Mouse (Mus musculus) limb, embryonic 10.5 days (tissue): ENCODE measurements around the gene Tmem208. TPM values are rescaled to one million over a fixed set of nuclear protein-coding genes. Genes with fewer than 3 reads are reported as not detected.

Source experiments
- microRNA counts: library from miRNA; unstranded; fragments of <30 nt; microRNA quantifications from one replicate; lab custom pipeline; 2017
- microRNA-seq: library from miRNA; unstranded; fragments of <30 nt; microRNA quantifications from one replicate; pipeline ENCODE4, GENCODE M21; 2017
- polyA plus RNA-seq: library from polyadenylated mRNA; unstranded; fragments of >200 nt; fragmentation: Nextera tagmentation; extraction: Ambion mirVana; gene quantifications from 2 replicates; pipeline ENCODE4 v1.2.1, GENCODE M21; 2016

The Tmem208 gene
- polyA plus RNA-seq, 1 experiment from 2014 or later = 105 TPM

MicroRNA genes within 50 kb of the gene (microRNA counts, 519-probe panel; counts per million panel counts)
- microRNA mmu-miR-328 (lab: Ali Mortazavi, UCI) = 684 counts per million, percentile 72 among the panel's probes with 10 or more counts

Small RNAs within 50 kb of the gene (microRNA-seq; reads per million reads assigned to microRNA genes)
- not detected for gene Gm27320
- gene Mir328 = 111 reads per million, percentile 49 among the genes with 10 or more reads in this experiment

Other genes with a start within 250 kb of the Tmem208 start
- not detected in 2 replicates for gene Ces3b, start 242.6 kb upstream of the Tmem208 start, polyA plus RNA-seq
- gene Ces4a, start 194.6 kb upstream of the Tmem208 start, polyA plus RNA-seq = not detected in 2 replicates
- gene Cbfb, start 155.7 kb upstream of the Tmem208 start, polyA plus RNA-seq = 64.9 and 84.6 TPM in 2 replicates
- 25.4 and 26.6 TPM in 2 replicates for gene D230025D16Rik, start 101.2 kb upstream of the Tmem208 start, polyA plus RNA-seq
- 1.4 and 1.7 TPM in 2 replicates for gene B3gnt9, start 71.2 kb upstream of the Tmem208 start, polyA plus RNA-seq
- 11.4 and 12.1 TPM in 2 replicates for gene Tradd, start 61.7 kb upstream of the Tmem208 start, polyA plus RNA-seq
- gene Fbxl8, start 61.7 kb upstream of the Tmem208 start, polyA plus RNA-seq = 0.81 and 1.1 TPM in 2 replicates
- gene Hsf4, start 56.6 kb upstream of the Tmem208 start, polyA plus RNA-seq = 0.10 TPM in 1 of 2 replicates, not detected in the other
- gene Nol3, start 50.2 kb upstream of the Tmem208 start, polyA plus RNA-seq = 0.40 and 0.45 TPM in 2 replicates
- gene 4931428F04Rik, start 36.5 kb upstream of the Tmem208 start, polyA plus RNA-seq = 13.9 and 19.2 TPM in 2 replicates
- gene Exoc3l, start 30.3 kb upstream of the Tmem208 start, polyA plus RNA-seq = 11.5 and 15.1 TPM in 2 replicates
- 144 and 160 TPM in 2 replicates for gene E2f4, start 28.7 kb upstream of the Tmem208 start, polyA plus RNA-seq
- gene Elmo3, start 20.8 kb upstream of the Tmem208 start, polyA plus RNA-seq = 1.9 and 2.7 TPM in 2 replicates
- gene Lrrc29, start 76 bp upstream of the Tmem208 start, polyA plus RNA-seq = 1.4 TPM in 2 replicates
- 2.2 TPM in 2 replicates for gene Fhod1, start 21.6 kb downstream of the Tmem208 start, polyA plus RNA-seq
- 4.5 and 6.3 TPM in 2 replicates for gene Slc9a5, start 22.5 kb downstream of the Tmem208 start, polyA plus RNA-seq
- 0.28 and 0.74 TPM in 2 replicates for gene Plekhg4, start 46.9 kb downstream of the Tmem208 start, polyA plus RNA-seq
- not detected in 2 replicates for gene Kctd19, start 87.1 kb downstream of the Tmem208 start, polyA plus RNA-seq
- gene Lrrc36, start 87.2 kb downstream of the Tmem208 start, polyA plus RNA-seq = not detected in 2 replicates
- gene Tppp3, start 145.2 kb downstream of the Tmem208 start, polyA plus RNA-seq = 8.4 and 13.5 TPM in 2 replicates
- gene Zdhhc1, start 170.5 kb downstream of the Tmem208 start, polyA plus RNA-seq = 18.9 and 25.3 TPM in 2 replicates
- 78.2 and 83.2 TPM in 2 replicates for gene Hsd11b2, start 192.4 kb downstream of the Tmem208 start, polyA plus RNA-seq
- gene Atp6v0d1, start 239.7 kb downstream of the Tmem208 start, polyA plus RNA-seq = 58.3 and 68.6 TPM in 2 replicates